Mouse (Mus musculus) bone marrow macrophage, adult 2 months (primary cell): ENCODE results near the gene Vmn2r31.
"Not testable (repeated sequence)": the region's sequence is repeated elsewhere in the genome, so short reads cannot be mapped to it uniquely, and the experiment has no call there.

Experiments used
- CTCF ChIP-seq: IDR thresholded peaks from 2 replicates; pipeline ENCODE4 v1.5.1; 2012; ENCODE audit warnings: low read depth, mild to moderate bottlenecking, low read length, moderate library complexity
- POLR2A ChIP-seq: IDR thresholded peaks from 2 replicates; pipeline ENCODE4 v1.6.1; 2012; ENCODE audit warnings: mild to moderate bottlenecking, low read depth, low read length, borderline replicate concordance

DNA sequence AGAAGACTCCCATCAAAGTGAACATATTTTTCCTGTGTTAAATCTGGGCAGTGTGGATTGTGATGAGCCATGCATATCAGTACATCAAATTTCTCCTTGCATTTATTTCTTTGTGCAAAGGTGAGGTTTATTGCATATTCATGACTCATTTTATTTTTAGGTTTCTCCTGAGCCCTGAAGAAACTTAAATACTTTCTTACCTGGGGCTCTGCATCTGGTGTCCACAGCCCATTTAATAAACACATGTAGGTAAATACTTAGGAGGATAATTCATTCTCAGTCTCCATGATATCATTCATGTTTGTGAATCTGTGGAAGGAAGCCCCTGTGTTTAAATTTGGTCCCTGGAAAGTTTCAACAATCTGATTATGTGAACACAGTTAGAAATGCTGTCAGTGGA lies at the start of gene Vmn2r31:
- not testable (repeated sequence) for TF ChIP-seq POLR2A, CTCF
